14 mouse cellular contexts compared by ENCODE assay signal in the genomic region with DNA sequence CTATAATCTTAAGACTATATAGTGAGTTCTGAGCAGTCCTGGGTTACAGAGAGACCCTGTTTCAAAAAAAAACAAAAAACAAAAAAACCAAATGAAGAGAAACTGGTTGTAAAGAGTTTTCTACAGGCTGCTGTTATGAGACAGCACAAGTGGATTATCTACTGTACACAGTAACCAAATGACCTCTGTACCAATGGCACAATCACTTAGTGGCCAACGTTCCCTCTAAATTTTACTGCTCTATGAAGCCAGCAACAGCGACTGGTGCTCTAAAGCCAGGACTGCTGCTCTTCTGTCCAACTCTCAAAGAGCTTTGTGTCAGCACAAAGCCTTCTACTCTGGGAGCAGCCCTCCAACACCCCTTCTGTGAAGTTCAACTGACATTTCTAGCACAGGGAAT. TPM values are rescaled to one million over a fixed set of nuclear protein-coding genes. Genes with fewer than 3 reads are reported as not detected.
DNase-seq lines count a peak whose midpoint lies in the region; ATAC-seq and TF ChIP-seq lines count a peak whose summit lies in the region.
"Had no signal": no experiment of that assay in that cellular context is flagged by ENCODE, and none has a peak within 500 bp of the region (broad histone marks: within the 10 kb centered on the region; RNA-seq: fewer than 3 reads in every experiment).

No protein-coding gene starts in this region.

- TF ChIP-seq CTCF in heart, adult 2 months (IDR thresholded peaks at IDR 0.05), result no peak
- no peak for TF ChIP-seq CTCF in kidney, adult 2 months (conservative IDR thresholded peaks at IDR 0.05; ENCODE audit: insufficient read depth, insufficient read length, low read depth, low read length)
- TF ChIP-seq CTCF in embryonic fibroblast, embryonic 13.5 days (IDR thresholded peaks at IDR 0.05; ENCODE audit: borderline replicate concordance, insufficient read depth, low read length), result no peak
- TF ChIP-seq CTCF in liver, postnatal 0 days (IDR thresholded peaks at IDR 0.05; ENCODE audit: low read depth), result no peak

- H3K9ac ChIP-seq in heart, adult 2 months (ENCODE audit: low read depth, low read length), result peak overlapping the region; percentile 18; the same call in 1 of the 2 replicates
- no peak overlapping the region for H3K9ac ChIP-seq in kidney, embryonic 14.5 days (ENCODE audit: low read depth, low read length)
- H3K9ac ChIP-seq in liver, postnatal 0 days (replicated peaks), result no peak overlapping the region

- no peak for DNase-seq in heart, adult 2 months
- no peak for DNase-seq in heart, postnatal 4 days
- peak; percentile 50 for DNase-seq in kidney, adult 2 months
- DNase-seq in liver, postnatal 0 days, result no peak
- DNase-seq in frontal cortex, postnatal 10 days (ENCODE audit: low spot score in 2 of 2), result no peak
- DNase-seq in layer of hippocampus, adult 11-12 months (ENCODE audit: low spot score), result no peak
- DNase-seq: cerebellum, adult 2 months; embryo, embryonic 11 days; layer of hippocampus, adult 9-11 months; right cerebral cortex, postnatal 14 days; thymus, postnatal 25 days had no signal

- H3K4me1 ChIP-seq in heart, adult 2 months (ENCODE audit: control insufficient read depth, insufficient read depth, low read length), result peaks cover 25% of the 10 kb centered on the region
- H3K4me1 ChIP-seq in kidney, adult 2 months (ENCODE audit: control insufficient read depth, insufficient read depth, low read length), result peaks cover 22% of the 10 kb centered on the region
- peaks cover 20% of the 10 kb centered on the region for H3K4me1 ChIP-seq in kidney, embryonic 14.5 days (ENCODE audit: control insufficient read depth, insufficient read depth, low read length)
- H3K4me1 ChIP-seq in embryonic fibroblast, embryonic 13.5 days (ENCODE audit: control insufficient read depth, insufficient read depth, low read length), result peaks cover 10% of the 10 kb centered on the region; the same call in 1 of the 2 replicates
- H3K4me1 ChIP-seq in liver, postnatal 0 days (ENCODE audit: insufficient read depth), result peaks cover 45% of the 10 kb centered on the region

- intact Hi-C loops in heart, adult 2 months (cut with DNase I), result no loop called here

- H3K27ac ChIP-seq in heart, adult 2 months, result peak overlapping the region; percentile 68
- H3K27ac ChIP-seq in kidney, adult 2 months (ENCODE audit: insufficient read depth, low read depth, low read length), result no peak overlapping the region
- no peak overlapping the region for H3K27ac ChIP-seq in kidney, embryonic 14.5 days (ENCODE audit: low read depth, low read length)
- peak overlapping the region; percentile 55; the same call in 1 of the 2 replicates for H3K27ac ChIP-seq in embryonic fibroblast, embryonic 13.5 days (ENCODE audit: insufficient read depth, low read length)
- H3K27ac ChIP-seq in liver, postnatal 0 days (ENCODE audit: low read depth), result peak overlapping the region; percentile 71

- TF ChIP-seq POLR2A in heart, adult 2 months (IDR thresholded peaks at IDR 0.05; ENCODE audit: insufficient read depth, low read depth, low read length), result no peak
- TF ChIP-seq POLR2A in kidney, adult 2 months (IDR thresholded peaks at IDR 0.05; ENCODE audit: low read depth, low read length), result no peak
- no peak for TF ChIP-seq POLR2A in embryonic fibroblast, embryonic 13.5 days (IDR thresholded peaks at IDR 0.05; ENCODE audit: low read depth, low read length)

- H3K4me2 ChIP-seq in kidney, embryonic 14.5 days (replicated peaks; ENCODE audit: low read depth, low read length), result no peak overlapping the region
- no peak overlapping the region for H3K4me2 ChIP-seq in liver, postnatal 0 days (ENCODE audit: low read depth, low read length)

- no peaks in the 10 kb centered on the region for H3K9me3 ChIP-seq in kidney, embryonic 14.5 days (ENCODE audit: control insufficient read depth, low read length)
- H3K9me3 ChIP-seq in liver, postnatal 0 days (ENCODE audit: low read length), result no peaks in the 10 kb centered on the region
- H3K9me3 ChIP-seq: G1E had no signal

- H3K79me2 ChIP-seq in heart, adult 2 months (replicated peaks; ENCODE audit: control insufficient read depth, insufficient read depth, low read length), result peaks cover 2% of the 10 kb centered on the region

- no peak for ATAC-seq in kidney, embryonic 14.5 days (ENCODE audit: low FRiP score, low TSS enrichment)
- no peak for ATAC-seq in liver, postnatal 0 days

- H3K36me3 ChIP-seq in heart, adult 2 months (ENCODE audit: control insufficient read depth, insufficient read depth, low read length), result peaks cover 38% of the 10 kb centered on the region
- H3K36me3 ChIP-seq in kidney, adult 2 months (ENCODE audit: control insufficient read depth, insufficient read depth, low read length), result no peaks in the 10 kb centered on the region
- peaks cover 9% of the 10 kb centered on the region; the same call in 1 of the 2 replicates for H3K36me3 ChIP-seq in kidney, embryonic 14.5 days (ENCODE audit: control insufficient read depth, insufficient read depth, low read length)
- peaks cover 19% of the 10 kb centered on the region; the same call in 1 of the 2 replicates for H3K36me3 ChIP-seq in liver, postnatal 0 days (replicated peaks; ENCODE audit: insufficient read depth, low read length)

- TF ChIP-seq EP300 in heart, adult 2 months (IDR thresholded peaks at IDR 0.05; ENCODE audit: insufficient read depth, low read depth, low read length), result 0 out of 2 replicates have a peak, but pooled peaks have one; percentile 19
- TF ChIP-seq EP300 in liver, postnatal 0 days (IDR thresholded peaks at IDR 0.05; ENCODE audit: low read depth), result no peak

- 55% methylated on average over 2 of the region's 2 CpGs for WGBS in heart, adult 2 months
- WGBS in kidney, adult 2 months, result 39% methylated on average over 2 of the region's 2 CpGs
- WGBS in kidney, embryonic 14.5 days, result 86% methylated on average over 2 of the region's 2 CpGs
- whole genome bisulfite sequencing in liver, postnatal 0 days (ENCODE audit: insufficient replicate concordance), result 49% methylated on average over 2 of the region's 2 CpGs

- no peak overlapping the region for H3K4me3 ChIP-seq in heart, adult 2 months
- no peak overlapping the region for H3K4me3 ChIP-seq in kidney, adult 2 months (ENCODE audit: insufficient read depth, low read depth, low read length)
- no peak overlapping the region for H3K4me3 ChIP-seq in kidney, embryonic 14.5 days (ENCODE audit: low read length)
- H3K4me3 ChIP-seq in embryonic fibroblast, embryonic 13.5 days (ENCODE audit: insufficient read depth, low read length), result no peak overlapping the region
- H3K4me3 ChIP-seq in liver, postnatal 0 days (ENCODE audit: low read depth, low read length), result no peak overlapping the region

- no peaks in the 10 kb centered on the region for H3K27me3 ChIP-seq in heart, adult 2 months (ENCODE audit: control insufficient read depth, insufficient read depth, low read length)
- H3K27me3 ChIP-seq in kidney, adult 2 months (replicated peaks; ENCODE audit: control insufficient read depth, insufficient read depth, low read length), result no peaks in the 10 kb centered on the region
- no peaks in the 10 kb centered on the region for H3K27me3 ChIP-seq in kidney, embryonic 14.5 days (ENCODE audit: control insufficient read depth, insufficient read depth, low read length)
- no peaks in the 10 kb centered on the region for H3K27me3 ChIP-seq in liver, postnatal 0 days (ENCODE audit: insufficient read depth, low read length)

RNA-seq across cellular contexts. Expression of a gene that starts 11.3 kb away (rescaled TPM):
- total RNA-seq in heart, adult 2 months (2021), result 100 to 1,000 TPM; 107 to 109 TPM
- polyA plus RNA-seq in heart, adult 2 months (2012; rRNA removed), result 52.0 and 73.2 TPM in 2 replicates
- total RNA-seq in heart, postnatal 4 days (2021), result 100 to 1,000 TPM; 119 to 134 TPM
- 34.1 and 42.6 TPM in 2 replicates for polyA plus RNA-seq in kidney, adult 2 months (2012; rRNA removed)
- polyA plus RNA-seq in kidney, embryonic 14.5 days (2014; fragmentation: Nextera tagmentation; extraction: Ambion mirVana), result 47.7 and 53.0 TPM in 2 replicates
- 61.1 and 69.3 TPM in 2 replicates for polyA plus RNA-seq in embryonic fibroblast, embryonic 13.5 days (2011; ENCODE audit: insufficient read length, low read depth, missing spikeins)
- 40.4 and 45.6 TPM in 2 replicates for polyA plus RNA-seq in liver, postnatal 0 days (2015; fragmentation: Nextera tagmentation; extraction: Ambion mirVana)

Comparison
In these comparisons a context has a peak if more than half of its experiments do, and no peak if none do; other contexts are left out.
1. H3K27ac ChIP-seq: peak in heart, adult 2 months (single experiment), embryonic fibroblast, embryonic 13.5 days (single experiment) and liver, postnatal 0 days (single experiment); none in kidney, adult 2 months (single experiment) and kidney, embryonic 14.5 days (single experiment).